Mouse (Mus musculus) MEL (cell line): ENCODE measurements around the gene Syne4. TPM values are rescaled to one million over a fixed set of nuclear protein-coding genes. Genes with fewer than 3 reads are reported as not detected.

ENCODE experiments used
- DNase-seq: peaks from one replicate; pipeline ENCODE4 v3.0.0; 2011; ENCODE audit warnings: low read depth, low spot score
- H3K27ac ChIP-seq: 2 replicates; pipeline ENCODE4 v1.5.1; 2012; ENCODE audit warnings: low read depth, mild to moderate bottlenecking, control low read depth, low read length, moderate library complexity; ENCODE audit not compliant: control insufficient read depth
- H3K27me3 ChIP-seq, 2 experiments: fragments of 150-350 bp in 1 of 2; sonication (generic) in 1 of 2; 2 replicates each; pipeline ENCODE4 v1.6.1; 2012; ENCODE audit warnings: low read length in 2 of 2, mild to moderate bottlenecking in 2 of 2, improper control_type of control experiment in 1 of 2, moderate library complexity in 1 of 2; ENCODE audit not compliant: insufficient read depth in 2 of 2, control insufficient read depth in 1 of 2
- H3K36me3 ChIP-seq, 2 experiments: 2 replicates each; pipeline ENCODE4 v1.6.1; 2012 to 2014; ENCODE audit warnings: low read length in 2 of 2, improper control_type of control experiment in 1 of 2, inconsistent platforms in 1 of 2, mild to moderate bottlenecking in 1 of 2; ENCODE audit not compliant: insufficient read depth in 2 of 2, control insufficient read depth in 1 of 2
- H3K4me1 ChIP-seq, 2 experiments: fragments of 150-350 bp in 1 of 2; sonication (generic) in 1 of 2; 2 replicates each; pipeline ENCODE4 v1.6.1; 2012; ENCODE audit warnings: low read length in 2 of 2, improper control_type of control experiment in 1 of 2, mild to moderate bottlenecking in 1 of 2; ENCODE audit not compliant: insufficient read depth in 2 of 2, control insufficient read depth in 1 of 2
- H3K4me3 ChIP-seq, 2 experiments: fragments of 150-350 bp in 1 of 2; sonication (generic) in 1 of 2; 2 replicates each; pipeline ENCODE4 v1.5.1; 2012; ENCODE audit warnings: low read depth in 2 of 2, low read length in 2 of 2, mild to moderate bottlenecking in 2 of 2, moderate library complexity in 2 of 2, control low read depth in 1 of 2, improper control_type of control experiment in 1 of 2; ENCODE audit not compliant: control insufficient read depth in 1 of 2, insufficient read depth in 1 of 2
- H3K79me2 ChIP-seq: 2 replicates; pipeline ENCODE4 v1.6.1; 2012; ENCODE audit warnings: mild to moderate bottlenecking, low read length, moderate library complexity; ENCODE audit not compliant: control insufficient read depth, poor library complexity, insufficient read depth
- H3K9ac ChIP-seq: 2 replicates; pipeline ENCODE4 v1.6.1; 2012; ENCODE audit warnings: low read depth, mild to moderate bottlenecking, control low read depth, low read length, moderate library complexity; ENCODE audit not compliant: control insufficient read depth, poor library complexity, severe bottlenecking
- H3K9me3 ChIP-seq: fragments of 150-350 bp; sonication (generic); replicated peaks from 2 replicates; pipeline ENCODE4 v1.6.1; 2012; ENCODE audit warnings: mild to moderate bottlenecking, low read length, improper control_type of control experiment, moderate library complexity; ENCODE audit not compliant: insufficient read depth
- BHLHE40 ChIP-seq: IDR thresholded peaks from 2 replicates; pipeline ENCODE4 v1.6.1; 2012; ENCODE audit warnings: low read depth, mild to moderate bottlenecking, inconsistent platforms, low read length, improper control_type of control experiment, borderline replicate concordance
- CHD2 ChIP-seq: IDR thresholded peaks from 2 replicates; pipeline ENCODE4 v1.6.1; 2011; ENCODE audit warnings: low read length, improper control_type of control experiment
- CTCF ChIP-seq, 3 experiments: IDR thresholded peaks in 2 of 3; conservative IDR thresholded peaks in 1 of 3; 2 replicates each; pipeline ENCODE4 v1.5.1; 2011 to 2012; ENCODE audit warnings: low read length in 3 of 3, low read depth in 2 of 3, mild to moderate bottlenecking in 2 of 3, improper control_type of control experiment in 1 of 3, inconsistent platforms in 1 of 3, mixed read lengths in 1 of 3, moderate library complexity in 1 of 3; ENCODE audit not compliant: control insufficient read depth in 1 of 3, insufficient read depth in 1 of 3, poor library complexity in 1 of 3, severe bottlenecking in 1 of 3
- E2F4 ChIP-seq: IDR thresholded peaks from 2 replicates; pipeline ENCODE4 v1.6.1; 2011; ENCODE audit warnings: low read depth, low read length, improper control_type of control experiment, borderline replicate concordance
- GATA1 ChIP-seq: IDR thresholded peaks from 2 replicates; pipeline ENCODE4 v1.6.1; 2011; ENCODE audit warnings: low read depth, low read length, improper control_type of control experiment
- KAT2A ChIP-seq: conservative IDR thresholded peaks from 2 replicates; pipeline ENCODE4 v1.6.1; 2012; ENCODE audit warnings: low read depth, low read length, improper control_type of control experiment, inconsistent platforms
- MYB ChIP-seq: IDR thresholded peaks from 2 replicates; pipeline ENCODE4 v1.6.1; 2011; ENCODE audit warnings: mild to moderate bottlenecking, low read depth, low read length, improper control_type of control experiment
- NELFE ChIP-seq: IDR thresholded peaks from 2 replicates; pipeline ENCODE4 v1.6.1; 2011; ENCODE audit warnings: low read depth, low read length, improper control_type of control experiment
- NRF1 ChIP-seq: IDR thresholded peaks from 2 replicates; pipeline ENCODE4 v1.6.1; 2014; ENCODE audit warnings: low read depth, mild to moderate bottlenecking, inconsistent platforms, low read length, improper control_type of control experiment, moderate library complexity; ENCODE audit not compliant: poor library complexity, insufficient read depth, severe bottlenecking
- RAD21 ChIP-seq: IDR thresholded peaks from 2 replicates; pipeline ENCODE4 v1.6.1; 2011; ENCODE audit warnings: mild to moderate bottlenecking, low read depth, low read length, improper control_type of control experiment
- SIN3A ChIP-seq: IDR thresholded peaks from 2 replicates; pipeline ENCODE4 v1.6.1; 2012; ENCODE audit warnings: low read length, improper control_type of control experiment, inconsistent platforms
- SMC3 ChIP-seq: IDR thresholded peaks from 2 replicates; pipeline ENCODE4 v1.6.1; 2011; ENCODE audit warnings: low read depth, low read length, improper control_type of control experiment
- ZC3H11A ChIP-seq: IDR thresholded peaks from 2 replicates; pipeline ENCODE4 v1.6.1; 2012; ENCODE audit warnings: low read depth, mild to moderate bottlenecking, inconsistent platforms, low read length, improper control_type of control experiment
- ZKSCAN1 ChIP-seq: IDR thresholded peaks from 2 replicates; pipeline ENCODE4 v1.6.1; 2012; ENCODE audit warnings: low read depth, mild to moderate bottlenecking, inconsistent platforms, low read length, improper control_type of control experiment, moderate library complexity
- polyA plus RNA-seq, 2 experiments: library from polyadenylated mRNA; stranded (reverse) in 1 of 2; unstranded in 1 of 2; fragments of >175 nt in 1 of 2; fragments of >200 nt in 1 of 2; gene quantifications; 2 replicates each; pipeline versions ENCODE4 v1.2.1 to v1.2.4; 2012; ENCODE audit warnings: low replicate concordance in 2 of 2, low read depth in 1 of 2; ENCODE audit not compliant: insufficient read length in 2 of 2, insufficient read depth in 1 of 2, missing spikeins in 1 of 2
- total RNA-seq: library from RNA; depleted of rRNA; stranded (reverse); fragments of 300-350 nt; gene quantifications from 2 replicates; pipeline ENCODE4 v1.2.3, GENCODE M21; 2012

Syne4 gene
- total and polyA plus RNA-seq, 3 experiments = 0.31 to 0.82 TPM; not detected in 1

- no peaks in the 10 kb centered on the region for H3K79me2 ChIP-seq
- no peak overlapping the region for H3K27ac ChIP-seq
- DNase-seq = no peak
- no peak for TF ChIP-seq ZKSCAN1
- no peak for TF ChIP-seq NRF1
- TF ChIP-seq BHLHE40 = no peak
- TF ChIP-seq MYB = no peak
- no peak for TF ChIP-seq CHD2
- TF ChIP-seq KAT2A = no peak
- no peak for TF ChIP-seq ZC3H11A
- no peak for TF ChIP-seq SIN3A
- no peak for TF ChIP-seq GATA1
- no peak for TF ChIP-seq NELFE
- H3K4me1 ChIP-seq = peaks cover 0 to 4% of the 10 kb centered on the region in 2 experiments; a peak in 1 of 4 replicates
- H3K36me3 ChIP-seq = no peaks in the 10 kb centered on the region
- no peak overlapping the region for H3K9ac ChIP-seq
- no peak overlapping the region for H3K4me3 ChIP-seq
- no peaks in the 10 kb centered on the region for H3K9me3 ChIP-seq
- H3K27me3 ChIP-seq = 0 out of 4 replicates have a peak, but pooled peaks cover 0 to 2% of the 10 kb centered on the region in 2 experiments
These were observed 17.3 kb upstream of the Syne4 start for GRCm38 (mm10) chr7:30297266-30297665.

GRCm38 (mm10) chr7:30300914-30301313 lies 13.7 kb upstream of the Syne4 start:
- peak; percentile 73 for DNase-seq
- no peak overlapping the region for H3K9ac ChIP-seq
- H3K36me3 ChIP-seq = no peaks in the 10 kb centered on the region
- H3K79me2 ChIP-seq = no peaks in the 10 kb centered on the region
- peaks cover 0 to 4% of the 10 kb centered on the region in 2 experiments; a peak in 1 of 4 replicates for H3K4me1 ChIP-seq
- H3K9me3 ChIP-seq = no peaks in the 10 kb centered on the region
- H3K4me3 ChIP-seq = no peak overlapping the region
- H3K27me3 ChIP-seq = 0 out of 4 replicates have a peak, but pooled peaks cover 0 to 2% of the 10 kb centered on the region in 2 experiments
- H3K27ac ChIP-seq = no peak overlapping the region
- TF ChIP-seq RAD21 = peak; percentile 33; the same call in 1 of the 2 replicates
- no peak for TF ChIP-seq BHLHE40
- peak; percentile 49 to 76 (median 58) for TF ChIP-seq CTCF (IDR thresholded peaks at IDR 0.05 in 2 of 3, conservative IDR thresholded peaks at IDR 0.05 in 1 of 3; ENCODE audit: control insufficient read depth in 1 of 3, insufficient read depth in 1 of 3, low read depth in 2 of 3, low read length in 3 of 3, poor library complexity in 1 of 3, severe bottlenecking in 1 of 3)
- TF ChIP-seq, all 39 proteins: peak for 2

- H3K4me3 ChIP-seq = no peak overlapping the region
- TF ChIP-seq SMC3 (peak; percentile 41; the same call in 1 of the 2 replicates), E2F4 (no peak), RAD21 (peak; percentile 43), CTCF (IDR thresholded peaks at IDR 0.05 in 2 of 3, conservative IDR thresholded peaks at IDR 0.05 in 1 of 3; ENCODE audit: control insufficient read depth in 1 of 3, insufficient read depth in 1 of 3, low read depth in 2 of 3, low read length in 3 of 3, poor library complexity in 1 of 3, severe bottlenecking in 1 of 3) (peak; percentile 34 to 61 (median 50))
- TF ChIP-seq, all 39 proteins: peak for 3
- no peaks in the 10 kb centered on the region for H3K36me3 ChIP-seq
These were observed 8.4 kb upstream of the Syne4 start for GRCm38 (mm10) chr7:30306083-30306779.

More at GRCm38 (mm10) chr7:30306083-30306779, 8.4 kb upstream of the Syne4 start:
- no peaks in the 10 kb centered on the region for H3K9me3 ChIP-seq
- peaks cover 0 to 13% of the 10 kb centered on the region in 2 experiments; a peak in 3 of 4 replicates for H3K4me1 ChIP-seq
- H3K27me3 ChIP-seq = no peaks in the 10 kb centered on the region
- H3K9ac ChIP-seq = no peak overlapping the region
- DNase-seq = peak; percentile 46
- no peak overlapping the region for H3K27ac ChIP-seq
- no peaks in the 10 kb centered on the region; the same call in 1 of the 2 replicates for H3K79me2 ChIP-seq
